Mouse (Mus musculus) hindbrain, embryonic 16.5 days (tissue): ENCODE measurements around the gene Tsc22d1. TPM values are rescaled to one million over a fixed set of nuclear protein-coding genes. Genes with fewer than 3 reads are reported as not detected.

Source experiments
- ATAC-seq: fragments of 200-750 bp; cut with Nextera tagmentation; 2 replicates; pipeline ENCODE4 v1.8.0; 2017; ENCODE audit warnings: moderate TSS enrichment, moderate library complexity
- H3K27ac ChIP-seq: fragments of 300-500 bp; sonication (generic); 2 replicates; pipeline ENCODE4 v1.5.1; 2014; ENCODE audit warnings: low read depth, mild to moderate bottlenecking, control low read depth, low read length, moderate library complexity
- H3K27me3 ChIP-seq: fragments of 300-500 bp; sonication (generic); replicated peaks from 2 replicates; pipeline ENCODE4 v1.6.1; 2014; ENCODE audit warnings: low read length; ENCODE audit not compliant: control insufficient read depth, insufficient read depth
- H3K36me3 ChIP-seq: fragments of 300-500 bp; sonication (generic); 2 replicates; pipeline ENCODE4 v1.6.1; 2014; ENCODE audit warnings: mild to moderate bottlenecking, low read length, moderate library complexity, mixed read lengths; ENCODE audit not compliant: control insufficient read depth, insufficient read depth
- H3K4me1 ChIP-seq: fragments of 300-500 bp; sonication (generic); 2 replicates; pipeline ENCODE4 v1.6.1; 2014; ENCODE audit warnings: low read depth, low read length; ENCODE audit not compliant: control insufficient read depth, insufficient read depth
- H3K4me2 ChIP-seq: fragments of 300-500 bp; sonication (generic); 2 replicates; pipeline ENCODE4 v1.6.1; 2014; ENCODE audit warnings: mild to moderate bottlenecking, low read length, control low read depth, moderate library complexity
- H3K4me3 ChIP-seq: fragments of 300-500 bp; sonication (generic); 2 replicates; pipeline ENCODE4 v1.5.1; 2014; ENCODE audit warnings: mild to moderate bottlenecking, low read length, control low read depth, moderate library complexity
- H3K9ac ChIP-seq: fragments of 300-500 bp; sonication (generic); 2 replicates; pipeline ENCODE4 v1.6.1; 2014; ENCODE audit warnings: low read depth, mild to moderate bottlenecking, control low read depth, low read length, moderate library complexity
- H3K9me3 ChIP-seq: fragments of 300-500 bp; sonication (generic); 2 replicates; pipeline ENCODE4 v1.6.1; 2014; ENCODE audit warnings: mild to moderate bottlenecking, low read length, moderate library complexity; ENCODE audit not compliant: control insufficient read depth
- WGBS: fragments of 180-500 bp; shearing (Covaris S2); extraction: QIAGEN DNeasy Blood & Tissue Kit; methylation state at CpG from one replicate; pipeline ENCODE4 v1.1.7; 2014; 5-methylcytosine and 5-hydroxymethylcytosine counted together
- polyA plus RNA-seq: library from polyadenylated mRNA; unstranded; fragments of >200 nt; fragmentation: Nextera tagmentation; extraction: Ambion mirVana; gene quantifications from 2 replicates; pipeline ENCODE4 v1.2.1, GENCODE M21; 2015

The Tsc22d1 gene
- polyA plus RNA-seq, 1 experiment from 2014 or later = 791 TPM

- no peaks in the 10 kb centered on the region for H3K27me3 ChIP-seq
- peaks cover 9% of the 10 kb centered on the region for H3K4me1 ChIP-seq
- no peak overlapping the region for H3K4me3 ChIP-seq
- 20% methylated on average over 11 of the region's 11 CpGs for WGBS
- peak; percentile 58 for ATAC-seq
- no peaks in the 10 kb centered on the region for H3K36me3 ChIP-seq
- peak overlapping the region; percentile 6; the same call in 1 of the 2 replicates for H3K27ac ChIP-seq
- no peaks in the 10 kb centered on the region for H3K9me3 ChIP-seq
- peak overlapping the region; percentile 18 for H3K4me2 ChIP-seq
- 0 out of 2 replicates have a peak overlapping the region, but pooled peaks have one; percentile 25 for H3K9ac ChIP-seq
Measured at GRCm38 (mm10) chr14:76513395-76514049, 98.8 kb downstream of the Tsc22d1 start.

DNA sequence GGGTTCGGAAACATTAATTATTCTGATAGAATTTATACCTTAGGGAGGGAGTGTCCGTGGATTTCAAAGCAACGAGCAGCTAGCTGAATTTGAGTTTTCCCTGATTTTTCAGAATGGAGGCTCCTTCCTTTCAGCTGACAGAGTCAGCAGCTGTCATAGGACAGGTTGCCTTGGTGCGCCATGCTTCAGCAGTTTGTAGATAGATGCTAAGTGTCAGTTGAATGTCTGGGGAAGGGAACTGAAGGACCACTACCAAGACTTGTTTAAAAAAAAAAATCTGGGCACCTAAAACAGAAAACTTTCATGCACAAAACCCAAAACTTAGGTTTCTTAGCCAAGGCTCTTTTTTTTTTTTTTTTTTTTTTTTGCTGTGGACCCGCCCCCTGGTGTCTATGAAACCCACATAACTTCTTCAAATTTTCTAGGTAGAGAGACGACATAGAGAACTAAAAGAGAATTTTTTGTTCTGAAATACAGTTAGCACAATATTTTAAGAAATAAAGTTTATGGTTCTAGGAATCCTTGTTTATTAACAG, 99.4 kb downstream of the Tsc22d1 start:
- Histone ChIP-seq H3K27me3 (no peaks in the 10 kb centered on the region), H3K36me3 (no peaks in the 10 kb centered on the region), H3K9me3 (no peaks in the 10 kb centered on the region), H3K9ac (no peak overlapping the region), H3K4me3 (no peak overlapping the region), H3K4me1 (peaks cover 9% of the 10 kb centered on the region), H3K4me2 (peak overlapping the region; percentile 18), H3K27ac (no peak overlapping the region; the same call in 1 of the 2 replicates)
- ATAC-seq = no peak
- WGBS = 36% methylated on average over 6 of the region's 6 CpGs

DNA sequence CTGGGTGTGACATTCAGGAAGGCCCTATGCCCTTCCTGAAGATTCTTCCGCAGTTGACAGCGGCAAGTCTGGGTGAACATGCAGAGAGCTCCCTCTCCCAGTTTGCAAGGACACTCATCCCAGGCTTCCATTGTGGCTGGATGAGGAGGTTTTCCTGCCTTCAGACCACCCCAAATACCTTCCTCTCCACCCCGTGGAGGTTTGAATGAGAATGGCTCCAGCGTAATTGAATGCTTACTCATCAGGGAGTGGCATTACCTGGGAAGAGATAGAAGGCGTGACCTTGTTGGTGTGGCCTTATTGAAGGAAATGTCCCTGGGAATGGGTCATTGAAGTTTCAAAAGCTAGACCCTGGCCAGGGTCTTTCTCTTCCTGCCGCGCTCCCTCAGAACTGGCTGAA, 100.9 kb downstream of the Tsc22d1 start:
- no peak overlapping the region for H3K4me3 ChIP-seq
- no peaks in the 10 kb centered on the region for H3K36me3 ChIP-seq
- no peak for ATAC-seq
- no peaks in the 10 kb centered on the region for H3K27me3 ChIP-seq
- peaks cover 9% of the 10 kb centered on the region for H3K4me1 ChIP-seq
- no peaks in the 10 kb centered on the region for H3K9me3 ChIP-seq
- H3K9ac ChIP-seq = no peak overlapping the region
- WGBS = 75% methylated on average over 7 of the region's 7 CpGs
- H3K27ac ChIP-seq = no peak overlapping the region
- no peak overlapping the region for H3K4me2 ChIP-seq

DNA sequence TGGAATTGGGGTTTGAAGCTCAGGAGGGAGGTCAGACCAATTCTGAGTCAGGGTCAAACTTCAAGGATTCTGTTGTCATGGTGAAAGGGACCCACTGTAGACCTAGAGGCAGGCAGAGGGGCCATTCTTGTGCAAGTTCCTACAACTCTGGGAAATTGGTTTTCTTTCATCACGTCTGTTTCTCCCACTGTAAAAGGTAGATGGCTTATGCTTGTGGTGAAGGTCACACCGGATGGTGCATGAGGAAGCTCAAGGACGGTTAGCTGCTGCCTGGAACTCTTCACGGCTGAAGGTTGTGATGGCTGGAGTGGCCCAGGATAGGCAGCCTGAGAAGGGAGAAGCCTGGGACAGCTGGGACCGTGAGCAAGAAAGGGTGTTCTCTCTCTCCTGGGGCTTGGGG, 103.5 kb downstream of the Tsc22d1 start:
- 91% methylated on average over 5 of the region's 5 CpGs for WGBS
- Histone ChIP-seq H3K27me3 (no peaks in the 10 kb centered on the region), H3K27ac (no peak overlapping the region), H3K4me1 (peaks cover 9% of the 10 kb centered on the region), H3K9ac (no peak overlapping the region), H3K9me3 (no peaks in the 10 kb centered on the region), H3K4me2 (no peak overlapping the region), H3K4me3 (no peak overlapping the region), H3K36me3 (no peaks in the 10 kb centered on the region)
- ATAC-seq = no peak

DNA sequence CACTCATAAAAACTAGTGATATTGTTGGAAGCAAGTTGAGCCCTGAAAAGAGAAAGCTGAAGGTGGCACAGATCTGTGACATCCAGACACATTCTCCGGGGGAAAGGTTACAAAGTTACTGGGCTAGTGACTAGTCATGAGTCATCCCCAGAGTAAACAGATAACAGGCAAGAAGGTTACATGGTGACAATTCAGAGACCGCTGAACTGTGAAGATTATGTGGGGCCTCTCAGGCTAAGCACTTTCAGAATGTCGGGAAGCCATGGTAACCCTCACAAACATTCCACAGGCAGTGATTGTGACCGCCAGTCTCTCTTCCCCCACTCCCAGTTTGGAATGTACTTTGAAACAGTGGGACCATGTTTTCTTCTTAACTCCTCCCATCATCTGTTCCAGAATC, 105.8 kb downstream of the Tsc22d1 start:
- H3K9me3 ChIP-seq = no peaks in the 10 kb centered on the region
- no peak overlapping the region for H3K4me2 ChIP-seq
- H3K4me3 ChIP-seq = no peak overlapping the region
- no peak overlapping the region for H3K27ac ChIP-seq
- no peaks in the 10 kb centered on the region for H3K27me3 ChIP-seq
- no peak for ATAC-seq
- H3K4me1 ChIP-seq = no peaks in the 10 kb centered on the region
- H3K9ac ChIP-seq = no peak overlapping the region
- 31% methylated on average over 4 of the region's 4 CpGs for WGBS
- H3K36me3 ChIP-seq = no peaks in the 10 kb centered on the region

- ATAC-seq = no peak
- no peaks in the 10 kb centered on the region for H3K4me1 ChIP-seq
- H3K9ac ChIP-seq = no peak overlapping the region
- H3K27me3 ChIP-seq = no peaks in the 10 kb centered on the region
- no peak overlapping the region for H3K27ac ChIP-seq
- H3K4me2 ChIP-seq = no peak overlapping the region
- H3K4me3 ChIP-seq = no peak overlapping the region
- WGBS = 94% methylated on average over 3 of the region's 3 CpGs
- H3K9me3 ChIP-seq = no peaks in the 10 kb centered on the region
- no peaks in the 10 kb centered on the region for H3K36me3 ChIP-seq
Measured at GRCm38 (mm10) chr14:76521308-76521707, 106.5 kb downstream of the Tsc22d1 start.

GRCm38 (mm10) chr14:76523344-76523743, 108.6 kb downstream of the Tsc22d1 start:
- H3K9me3 ChIP-seq = no peaks in the 10 kb centered on the region
- WGBS = 93% methylated on average over 1 of the region's 1 CpGs
- H3K4me1 ChIP-seq = no peaks in the 10 kb centered on the region
- H3K27me3 ChIP-seq = no peaks in the 10 kb centered on the region
- H3K36me3 ChIP-seq = no peaks in the 10 kb centered on the region
- H3K27ac ChIP-seq = no peak overlapping the region
- ATAC-seq = no peak
- H3K4me3 ChIP-seq = no peak overlapping the region
- no peak overlapping the region for H3K4me2 ChIP-seq
- no peak overlapping the region for H3K9ac ChIP-seq

GRCm38 (mm10) chr14:76526467-76526866, 111.7 kb downstream of the Tsc22d1 start:
- Histone ChIP-seq H3K36me3 (0 out of 2 replicates have a peak, but pooled peaks cover 3% of the 10 kb centered on the region), H3K27me3 (no peaks in the 10 kb centered on the region), H3K4me1 (no peaks in the 10 kb centered on the region), H3K4me3 (no peak overlapping the region), H3K9ac (no peak overlapping the region), H3K27ac (no peak overlapping the region), H3K4me2 (no peak overlapping the region), H3K9me3 (no peaks in the 10 kb centered on the region)
- ATAC-seq = no peak; the same call in 1 of the 2 replicates
- 83% methylated on average over 6 of the region's 6 CpGs for WGBS

DNA sequence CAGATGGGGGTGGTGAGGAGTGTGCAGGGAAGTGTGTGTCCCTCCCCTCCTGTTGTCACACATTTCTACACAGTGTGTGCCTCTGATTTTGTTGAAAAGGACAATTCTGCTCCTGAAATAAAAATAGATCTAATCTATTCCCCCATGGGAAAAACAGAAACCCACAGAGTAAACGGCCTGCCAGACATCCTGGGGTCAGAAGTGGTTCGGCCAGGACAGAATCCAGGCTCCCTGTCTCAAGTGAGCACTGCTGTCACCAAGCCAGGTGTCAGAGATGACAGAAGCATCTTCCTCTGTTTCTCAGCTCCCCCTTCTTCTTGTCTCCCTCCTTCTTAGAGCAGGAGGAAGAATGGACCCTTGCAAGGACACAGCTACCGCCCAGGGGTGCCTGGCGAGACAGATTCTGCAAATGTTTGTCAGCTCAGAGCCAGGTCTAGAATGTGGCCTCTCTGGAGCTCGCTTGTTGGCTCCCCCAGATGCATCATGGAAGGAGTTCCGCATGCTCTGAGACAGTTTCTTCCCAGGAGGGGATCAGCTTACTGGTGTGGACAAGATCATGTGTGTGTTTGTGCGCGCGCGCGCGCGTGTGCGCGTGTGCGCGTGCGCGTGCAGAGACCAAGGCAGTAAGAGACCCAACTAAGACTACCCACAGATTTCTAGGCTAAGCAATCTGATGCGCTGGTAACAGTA, 112.4 kb downstream of the Tsc22d1 start:
- Histone ChIP-seq H3K27me3 (no peaks in the 10 kb centered on the region), H3K4me3 (no peak overlapping the region), H3K4me1 (no peaks in the 10 kb centered on the region), H3K36me3 (0 out of 2 replicates have a peak, but pooled peaks cover 3% of the 10 kb centered on the region), H3K9ac (no peak overlapping the region), H3K9me3 (no peaks in the 10 kb centered on the region), H3K27ac (no peak overlapping the region), H3K4me2 (no peak overlapping the region)
- WGBS = 90% methylated on average over 20 of the region's 20 CpGs
- ATAC-seq = no peak
